Mouse (Mus musculus): Measurements from ENCODE around the gene Osbpl8.

- TF ChIP-seq POLR2A (IDR thresholded peaks at IDR 0.05; ENCODE audit: borderline replicate concordance, control insufficient read depth, low read depth, low read length) = no peak
- no peak for TF ChIP-seq CTCF (IDR thresholded peaks at IDR 0.05; ENCODE audit: control insufficient read depth, insufficient read depth, low read length)
These were observed 33.7 kb upstream of the Osbpl8 start for GRCm38 (mm10) chr10:111130872-111131271.

Data from bone marrow, adult 2 months (tissue).